Mouse (Mus musculus): Measurements from ENCODE around the gene Lpin2. TPM values are rescaled to one million over a fixed set of nuclear protein-coding genes. Genes with fewer than 3 reads are reported as not detected.

Lpin2 gene
- polyA plus RNA-seq, 1 experiment, result 55.8 TPM

DNA sequence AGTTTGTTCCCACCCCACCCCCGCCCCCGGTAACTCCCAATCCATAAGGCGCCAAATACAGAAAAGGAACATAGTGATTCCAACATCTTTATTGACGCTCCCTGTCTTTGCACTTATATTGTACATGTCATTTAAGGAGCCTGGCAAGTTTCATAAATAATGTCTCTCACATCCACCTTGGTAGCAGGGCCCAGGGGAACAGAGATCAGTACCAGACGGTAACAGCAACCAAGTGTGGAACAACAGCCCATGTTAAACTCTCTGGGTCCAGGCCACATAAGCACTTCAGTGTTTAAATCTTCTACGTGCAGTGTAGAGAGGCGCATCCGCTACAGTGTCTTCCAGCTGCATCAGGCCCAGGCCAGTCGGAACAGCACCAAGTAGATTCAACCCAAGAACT lies 69.7 kb downstream of the Lpin2 start:
- Histone ChIP-seq H3K4me1 (ENCODE audit: control insufficient read depth, insufficient read depth, low read length) (peaks cover 17% of the 10 kb centered on the region), H3K4me3 (replicated peaks; ENCODE audit: extremely low read depth, low read depth, low read length) (no peak overlapping the region)
- whole genome bisulfite sequencing, result 96% methylated on average over 9 of the region's 9 CpGs
- no peak for TF ChIP-seq CTCF (IDR thresholded peaks at IDR 0.05; ENCODE audit: insufficient read depth, low read length)
- TF ChIP-seq POLR2A (IDR thresholded peaks at IDR 0.05; ENCODE audit: borderline replicate concordance, extremely low read depth, low read depth, low read length), result no peak
- no peak for DNase-seq

DNA sequence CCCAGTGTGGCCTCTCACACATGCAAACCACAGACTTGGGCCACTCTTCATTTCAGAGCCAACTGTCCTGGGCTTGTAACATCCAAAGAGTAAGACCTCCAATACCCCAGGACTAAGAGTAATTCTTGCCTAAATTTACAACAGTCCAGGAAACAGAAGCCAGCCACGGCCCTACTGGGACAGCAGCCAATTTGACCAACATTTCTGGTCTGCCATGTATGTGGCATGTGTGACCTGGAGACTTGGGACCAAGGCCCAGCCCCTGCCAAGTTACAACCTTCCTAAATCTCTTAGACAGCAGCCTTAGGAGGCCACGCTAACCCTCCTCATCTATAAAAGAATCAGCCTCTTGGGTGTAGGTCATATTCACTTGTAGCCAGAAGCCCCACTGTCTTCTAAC lies 71.0 kb downstream of the Lpin2 start:
- TF ChIP-seq POLR2A (IDR thresholded peaks at IDR 0.05; ENCODE audit: borderline replicate concordance, extremely low read depth, low read depth, low read length) (no peak), CTCF (IDR thresholded peaks at IDR 0.05; ENCODE audit: insufficient read depth, low read length) (no peak)
- no peak for DNase-seq
- H3K4me3 ChIP-seq (replicated peaks; ENCODE audit: extremely low read depth, low read depth, low read length), result no peak overlapping the region
- 67% methylated on average over 2 of the region's 2 CpGs for WGBS
- peaks cover 17% of the 10 kb centered on the region for H3K4me1 ChIP-seq (ENCODE audit: control insufficient read depth, insufficient read depth, low read length)

DNA sequence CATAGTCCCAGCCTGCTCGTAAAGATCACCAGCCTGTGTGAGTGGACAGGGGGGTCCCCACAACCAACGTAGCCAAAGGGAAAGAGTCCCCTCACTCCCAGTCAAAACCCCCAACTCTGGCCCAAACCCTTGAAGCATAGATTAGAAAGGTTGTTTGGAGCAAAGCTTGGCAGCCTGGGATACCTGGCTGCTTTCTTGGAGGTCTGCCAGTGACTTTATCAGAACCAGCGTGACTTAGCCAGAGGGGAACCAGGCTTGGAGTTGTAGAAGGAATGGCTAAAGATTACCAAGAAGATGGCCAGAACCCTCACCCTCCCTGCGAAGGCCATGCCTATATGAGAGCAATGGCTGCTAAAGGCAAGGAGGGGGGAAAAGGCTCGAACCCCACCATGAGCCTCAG lies 71.7 kb downstream of the Lpin2 start:
- Histone ChIP-seq H3K4me3 (replicated peaks; ENCODE audit: extremely low read depth, low read depth, low read length) (no peak overlapping the region), H3K4me1 (ENCODE audit: control insufficient read depth, insufficient read depth, low read length) (peaks cover 14% of the 10 kb centered on the region)
- WGBS, result 68% methylated on average over 5 of the region's 5 CpGs
- DNase-seq, result no peak
- TF ChIP-seq CTCF (IDR thresholded peaks at IDR 0.05; ENCODE audit: insufficient read depth, low read length) (no peak), POLR2A (IDR thresholded peaks at IDR 0.05; ENCODE audit: borderline replicate concordance, extremely low read depth, low read depth, low read length) (no peak)

DNA sequence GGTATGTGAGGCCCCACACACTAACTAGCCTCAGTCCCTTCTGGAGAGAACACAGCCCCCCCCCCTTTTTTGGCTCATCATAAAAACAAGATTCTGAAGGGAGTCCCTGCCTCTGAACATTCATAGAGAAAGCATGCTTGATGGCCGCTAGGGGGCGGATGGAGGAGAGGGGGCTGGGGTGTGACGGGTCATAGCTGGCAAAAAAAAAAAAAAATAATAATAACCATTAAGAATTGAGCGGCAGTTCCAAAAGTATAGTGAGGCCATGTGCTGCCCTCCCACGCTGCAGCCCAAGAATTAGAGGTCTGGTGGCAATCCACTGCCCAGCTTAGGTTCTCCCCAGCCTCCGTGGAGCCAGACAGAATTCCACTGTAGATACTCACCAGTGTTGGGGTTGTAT lies 72.4 kb downstream of the Lpin2 start:
- TF ChIP-seq POLR2A (IDR thresholded peaks at IDR 0.05; ENCODE audit: borderline replicate concordance, extremely low read depth, low read depth, low read length), result no peak
- peak; percentile 41 for TF ChIP-seq CTCF (IDR thresholded peaks at IDR 0.05; ENCODE audit: insufficient read depth, low read length)
- H3K4me1 ChIP-seq (ENCODE audit: control insufficient read depth, insufficient read depth, low read length), result peaks cover 12% of the 10 kb centered on the region
- H3K4me3 ChIP-seq (replicated peaks; ENCODE audit: extremely low read depth, low read depth, low read length), result no peak overlapping the region
- WGBS, result 43% methylated on average over 6 of the region's 6 CpGs
- no peak for DNase-seq

DNA sequence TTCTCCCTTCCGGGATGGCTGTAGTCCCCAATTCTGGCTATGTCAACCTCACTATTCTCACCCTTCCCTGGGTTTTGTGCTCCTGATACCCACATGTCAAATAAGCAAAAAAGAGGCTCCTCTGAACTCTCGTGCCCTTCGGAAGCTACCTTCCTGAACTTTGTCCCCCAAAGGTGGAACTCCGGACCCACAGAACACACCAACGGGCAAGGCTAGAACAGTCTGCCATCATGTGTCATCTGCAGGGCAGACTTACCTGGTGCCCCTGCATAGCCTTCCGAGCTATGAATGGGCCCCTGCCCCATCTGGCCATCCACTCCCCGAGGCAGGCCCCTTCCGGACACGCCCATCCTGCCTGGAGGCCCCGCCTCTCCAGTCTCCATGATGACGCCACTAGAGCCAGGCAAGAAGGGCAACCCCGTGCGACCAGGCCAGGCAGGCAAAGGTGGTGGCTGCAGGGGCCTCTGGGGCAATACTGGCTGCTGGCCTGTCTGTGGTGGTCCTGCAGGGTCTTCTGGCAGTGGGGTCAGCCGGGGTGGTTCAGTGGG lies 73.8 kb downstream of the Lpin2 start:
- no peak for TF ChIP-seq CTCF (IDR thresholded peaks at IDR 0.05; ENCODE audit: insufficient read depth, low read length)
- TF ChIP-seq POLR2A (IDR thresholded peaks at IDR 0.05; ENCODE audit: borderline replicate concordance, extremely low read depth, low read depth, low read length), result no peak
- WGBS, result 85% methylated on average over 14 of the region's 14 CpGs
- Histone ChIP-seq H3K4me3 (replicated peaks; ENCODE audit: extremely low read depth, low read depth, low read length) (no peak overlapping the region), H3K4me1 (ENCODE audit: control insufficient read depth, insufficient read depth, low read length) (no peaks in the 10 kb centered on the region; the same call in 1 of the 2 replicates)
- DNase-seq, result no peak

DNA sequence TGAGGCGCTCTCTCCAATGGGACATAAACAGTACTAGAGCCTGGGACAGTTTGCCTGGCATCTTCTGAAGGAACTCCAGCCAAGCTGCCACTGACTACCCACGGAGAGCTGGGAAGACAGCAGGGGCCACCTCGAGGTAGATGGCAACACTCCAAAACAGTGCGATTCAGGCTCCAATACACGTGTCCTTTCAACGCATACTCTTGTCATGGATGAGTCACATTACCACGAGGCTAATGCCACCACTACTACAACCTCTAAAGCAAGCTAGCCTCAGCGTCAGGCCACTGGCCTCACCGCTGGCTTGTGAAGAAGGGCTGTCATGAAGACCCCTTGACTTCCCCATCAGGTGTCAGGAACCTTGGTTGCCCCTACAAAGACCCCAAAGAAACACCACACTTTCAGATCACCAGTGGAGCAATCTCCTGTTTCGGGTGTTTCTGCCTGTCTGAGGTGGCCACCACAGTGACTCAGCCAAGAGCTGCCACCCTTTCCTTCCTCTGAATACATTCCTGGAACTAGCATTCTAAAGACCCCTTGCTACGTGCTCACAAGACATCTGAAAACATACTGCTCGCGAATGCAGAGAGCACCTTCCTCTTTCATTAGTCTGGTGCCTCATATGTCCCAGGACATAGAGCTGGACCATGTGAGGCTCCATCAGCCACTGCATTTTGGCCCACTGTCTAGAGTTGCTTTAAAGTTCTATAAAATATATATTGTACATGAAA lies 74.6 kb downstream of the Lpin2 start:
- 69% methylated on average over 13 of the region's 13 CpGs for WGBS

DNA sequence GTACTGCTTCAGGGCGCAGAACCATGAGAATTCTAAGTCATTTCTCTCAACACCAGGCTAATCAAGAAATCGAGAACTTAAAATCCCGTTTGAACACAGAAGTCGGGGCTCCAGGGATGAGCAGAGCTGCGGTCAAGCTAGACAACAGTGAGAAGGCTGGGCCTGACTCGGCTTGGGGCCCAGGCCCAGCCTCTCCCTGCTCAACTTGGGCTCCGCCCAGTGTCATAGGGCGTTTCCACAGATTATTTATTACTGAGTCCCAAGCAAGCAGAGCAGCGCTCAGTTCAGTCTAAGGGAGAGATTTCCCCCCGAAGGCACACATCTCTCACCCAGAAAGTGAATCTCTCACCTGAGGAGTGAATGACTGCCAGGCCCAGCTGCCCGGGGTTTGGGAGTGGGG lies 77.4 kb downstream of the Lpin2 start:
- DNase-seq, result no peak
- no peak overlapping the region for H3K4me3 ChIP-seq (replicated peaks; ENCODE audit: extremely low read depth, low read depth, low read length)
- no peak for TF ChIP-seq CTCF (IDR thresholded peaks at IDR 0.05; ENCODE audit: insufficient read depth, low read length)
- TF ChIP-seq POLR2A (IDR thresholded peaks at IDR 0.05; ENCODE audit: borderline replicate concordance, extremely low read depth, low read depth, low read length), result no peak
- H3K4me1 ChIP-seq (ENCODE audit: control insufficient read depth, insufficient read depth, low read length), result no peaks in the 10 kb centered on the region
- WGBS, result 54% methylated on average over 11 of the region's 11 CpGs

More for the DNA sequence above, 74.6 kb downstream of the Lpin2 start:
- TF ChIP-seq CTCF (IDR thresholded peaks at IDR 0.05; ENCODE audit: insufficient read depth, low read length), result no peak
- no peak for TF ChIP-seq POLR2A (IDR thresholded peaks at IDR 0.05; ENCODE audit: borderline replicate concordance, extremely low read depth, low read depth, low read length)
- Histone ChIP-seq H3K4me3 (replicated peaks; ENCODE audit: extremely low read depth, low read depth, low read length) (no peak overlapping the region), H3K4me1 (ENCODE audit: control insufficient read depth, insufficient read depth, low read length) (no peaks in the 10 kb centered on the region; the same call in 1 of the 2 replicates)
- no peak for DNase-seq

DNA sequence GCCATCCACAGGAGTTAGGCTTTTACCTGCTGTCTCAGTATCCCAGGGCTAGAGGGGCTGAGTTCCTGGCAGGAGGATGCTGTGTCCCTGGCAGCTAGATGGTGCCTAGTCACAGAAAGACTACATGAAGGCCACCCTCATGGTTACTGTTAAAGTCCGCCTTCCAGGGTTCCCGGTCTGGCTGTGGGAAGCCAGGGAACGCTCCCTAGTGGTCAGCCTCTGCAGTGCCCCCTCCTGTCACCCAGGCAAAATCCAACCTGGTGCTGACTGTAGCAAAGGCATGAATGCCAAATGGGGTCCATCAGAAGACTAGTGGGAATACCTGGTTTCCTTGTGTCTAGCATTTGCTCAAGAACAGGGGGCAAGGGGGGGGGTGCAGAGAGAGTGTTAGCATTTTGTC lies 78.3 kb downstream of the Lpin2 start:
- no peak for DNase-seq
- no peak overlapping the region for H3K4me3 ChIP-seq (replicated peaks; ENCODE audit: extremely low read depth, low read depth, low read length)
- WGBS, result 61% methylated on average over 3 of the region's 3 CpGs
- no peaks in the 10 kb centered on the region for H3K4me1 ChIP-seq (ENCODE audit: control insufficient read depth, insufficient read depth, low read length)
- TF ChIP-seq POLR2A (IDR thresholded peaks at IDR 0.05; ENCODE audit: borderline replicate concordance, extremely low read depth, low read depth, low read length) (no peak), CTCF (IDR thresholded peaks at IDR 0.05; ENCODE audit: insufficient read depth, low read length) (no peak)

DNA sequence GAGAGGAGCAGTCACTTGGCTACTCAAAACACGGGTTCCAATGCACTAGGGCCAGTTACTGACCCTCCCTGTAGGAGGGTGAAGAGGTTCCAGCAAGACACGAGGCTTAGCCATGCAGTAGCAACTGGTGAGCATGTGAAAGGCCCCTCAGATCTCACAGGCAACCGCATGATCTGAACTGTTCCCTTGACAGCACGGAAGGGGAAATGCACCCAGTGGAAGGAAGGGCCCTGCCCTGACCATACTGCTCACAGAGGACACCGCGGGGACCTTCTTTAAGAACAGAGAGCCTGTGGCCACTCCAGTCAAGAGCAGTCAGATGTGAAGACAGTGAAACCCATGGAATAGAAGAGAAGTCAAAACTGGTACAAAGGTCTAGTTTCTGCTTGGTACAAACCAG lies 80.8 kb downstream of the Lpin2 start:
- no peak for TF ChIP-seq POLR2A (IDR thresholded peaks at IDR 0.05; ENCODE audit: borderline replicate concordance, extremely low read depth, low read depth, low read length)
- no peak for TF ChIP-seq CTCF (IDR thresholded peaks at IDR 0.05; ENCODE audit: insufficient read depth, low read length)
- Histone ChIP-seq H3K4me1 (ENCODE audit: control insufficient read depth, insufficient read depth, low read length) (no peaks in the 10 kb centered on the region), H3K4me3 (replicated peaks; ENCODE audit: extremely low read depth, low read depth, low read length) (no peak overlapping the region)
- no peak for DNase-seq
- WGBS, result 64% methylated on average over 6 of the region's 6 CpGs

DNA sequence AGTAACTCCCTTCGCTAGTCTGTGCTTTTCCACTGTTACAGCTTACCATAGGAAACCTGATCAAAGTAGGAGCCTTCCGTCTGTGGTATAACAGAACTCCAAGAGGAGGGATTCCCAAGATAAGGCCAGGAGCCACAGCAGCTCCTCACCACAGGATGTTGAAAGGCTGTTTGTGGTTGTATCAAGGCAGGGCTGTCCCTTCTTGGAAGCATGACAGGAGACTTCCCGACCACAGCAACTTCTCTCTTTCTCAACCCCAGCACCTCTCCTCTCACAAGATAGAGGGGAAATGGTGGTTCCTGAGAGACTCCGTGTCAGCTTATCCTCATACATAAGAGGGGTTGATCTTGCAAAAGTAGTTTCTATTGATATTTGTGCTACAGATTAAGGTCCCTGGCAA lies 82.4 kb downstream of the Lpin2 start:
- Histone ChIP-seq H3K4me1 (ENCODE audit: control insufficient read depth, insufficient read depth, low read length) (no peaks in the 10 kb centered on the region), H3K4me3 (replicated peaks; ENCODE audit: extremely low read depth, low read depth, low read length) (no peak overlapping the region)
- WGBS, result 60% methylated on average over 4 of the region's 4 CpGs
- no peak for DNase-seq
- no peak for TF ChIP-seq CTCF (IDR thresholded peaks at IDR 0.05; ENCODE audit: insufficient read depth, low read length)
- no peak for TF ChIP-seq POLR2A (IDR thresholded peaks at IDR 0.05; ENCODE audit: borderline replicate concordance, extremely low read depth, low read depth, low read length)

All from lung, adult 2 months (tissue).